Mouse (Mus musculus) gastrocnemius, postnatal 14 days (tissue): Measurements from ENCODE around the gene Rhoc. TPM values are rescaled to one million over a fixed set of nuclear protein-coding genes. Genes with fewer than 3 reads are reported as not detected.
"Not testable (repeated sequence)": the region's sequence is repeated elsewhere in the genome, so short reads cannot be mapped to it uniquely, and the experiment has no call there.

Source experiments
- DNase-seq: peaks from one replicate; pipeline ENCODE4 v3.0.0; 2021; ENCODE audit warnings: mixed read lengths
- intact Hi-C: fragments of 180-260 bp; cut with DNase I; formaldehyde crosslinking; loops from one replicate; pipeline ENCODE4 v1.15.1; 2025; ENCODE audit warnings: low total_unique reads
- total RNA-seq, 2 experiments: library from RNA; stranded (reverse); gene quantifications; 2 replicates each; pipeline ENCODE4 v1.2.3; 2021

Rhoc gene
- total RNA-seq, 2 experiments from 2014 or later = 59.8 to 78.3 TPM

DNA sequence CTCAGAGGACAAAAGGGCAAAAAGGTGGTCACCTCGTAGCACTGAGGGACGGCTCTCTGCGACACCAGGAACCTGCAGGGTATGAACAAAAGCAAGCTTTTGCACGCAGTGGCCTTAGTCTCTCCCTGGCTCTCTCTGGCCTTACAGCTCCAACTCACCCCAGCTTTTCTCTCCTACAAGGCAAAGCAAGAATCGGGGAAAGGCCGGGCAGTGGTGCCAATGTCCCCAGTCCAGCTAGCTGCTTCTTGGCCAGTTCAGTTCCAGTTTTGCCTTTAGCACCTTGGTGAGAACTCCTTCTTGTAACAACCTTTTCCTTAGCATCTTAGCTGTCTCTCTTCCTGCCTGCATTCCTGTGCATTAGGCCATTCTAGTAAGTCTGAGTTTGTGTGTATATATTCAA lies 13.3 kb downstream of the Rhoc start:
- intact Hi-C loops = no loop called here
- DNase-seq = no peak

DNA sequence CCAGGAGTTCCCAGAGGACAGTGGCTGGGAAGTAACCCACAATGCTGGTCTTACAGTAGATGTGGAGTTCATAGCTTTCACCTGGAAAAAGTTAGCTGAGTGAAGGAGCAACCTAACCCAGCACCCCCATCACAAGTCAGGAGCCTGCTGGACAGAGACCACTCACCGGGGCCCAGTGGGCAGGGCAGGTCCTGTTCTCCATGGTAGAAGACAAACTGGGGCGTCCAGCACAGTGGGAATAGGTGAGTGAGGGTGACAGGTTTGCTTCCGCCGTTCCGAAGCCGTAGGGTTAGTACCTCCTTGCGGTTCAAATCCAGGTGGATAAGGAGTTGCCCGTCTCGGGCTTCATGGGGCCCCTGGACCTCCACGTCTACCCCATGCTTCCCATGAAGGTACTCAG lies 16.1 kb downstream of the Rhoc start:
- intact Hi-C loops = no loop called here
- no peak for DNase-seq

DNA sequence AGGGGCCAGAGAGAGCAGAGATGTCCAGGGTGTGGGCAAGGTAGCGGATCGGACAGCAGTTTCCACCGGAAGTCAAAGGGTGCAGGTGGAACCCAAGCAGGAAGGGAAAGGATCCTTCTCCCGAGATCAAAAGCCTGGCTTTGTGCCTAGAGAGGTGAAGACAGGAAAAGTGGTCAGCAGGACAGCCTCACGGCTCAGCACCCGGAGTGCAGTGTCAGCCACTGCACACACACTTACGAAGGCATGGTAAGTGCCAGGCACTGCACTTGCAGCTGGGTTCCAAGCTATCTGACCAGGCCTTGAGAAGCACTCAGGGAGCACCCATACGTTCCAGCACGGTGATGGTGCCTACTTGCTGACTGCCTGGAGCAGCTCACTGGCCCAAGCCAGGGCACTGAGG lies 17.4 kb downstream of the Rhoc start:
- intact Hi-C loops = no loop called here
- DNase-seq = no peak

DNA sequence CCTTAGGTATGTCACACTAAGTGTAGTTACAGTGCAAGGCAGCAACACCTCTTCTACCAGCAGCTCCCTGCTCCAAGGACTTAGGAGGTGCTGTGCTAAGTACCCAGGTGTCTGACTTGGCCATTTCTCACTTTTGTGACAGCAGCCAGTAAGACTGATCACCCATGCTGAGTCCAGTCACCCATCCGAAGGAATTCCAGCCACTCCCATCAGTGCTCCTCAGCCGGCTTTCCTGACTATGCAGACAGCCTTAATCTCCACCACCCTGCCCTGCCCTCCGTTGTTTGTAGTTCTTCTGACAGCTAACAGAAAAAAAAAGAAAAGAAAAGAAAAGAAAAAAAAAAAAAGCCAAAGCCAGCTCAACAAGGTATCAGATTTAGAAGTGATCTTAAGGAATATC lies 23.6 kb downstream of the Rhoc start:
- intact Hi-C loops = no loop called here
- DNase-seq = no peak

DNA sequence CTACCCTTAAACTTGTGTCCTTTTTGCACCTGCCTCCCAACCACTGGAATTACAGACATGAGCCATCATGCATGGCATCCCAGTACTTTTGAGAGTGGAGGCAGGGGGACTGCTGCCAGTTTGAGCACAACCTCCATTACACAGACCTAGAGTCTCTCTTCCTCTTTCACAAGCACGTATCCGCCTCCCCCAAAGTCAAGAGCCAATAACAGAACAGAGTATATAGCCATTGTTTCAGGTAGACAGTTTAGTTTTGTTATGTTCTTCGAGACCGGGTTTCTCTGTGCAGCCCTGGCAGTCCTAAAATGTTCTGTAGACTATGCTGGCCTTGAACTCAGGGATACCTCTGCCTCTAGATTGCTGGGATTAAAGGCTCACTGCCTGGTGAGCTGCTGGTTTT lies 24.1 kb downstream of the Rhoc start:
- DNase-seq = no peak
- intact Hi-C loops = no loop called here

DNA sequence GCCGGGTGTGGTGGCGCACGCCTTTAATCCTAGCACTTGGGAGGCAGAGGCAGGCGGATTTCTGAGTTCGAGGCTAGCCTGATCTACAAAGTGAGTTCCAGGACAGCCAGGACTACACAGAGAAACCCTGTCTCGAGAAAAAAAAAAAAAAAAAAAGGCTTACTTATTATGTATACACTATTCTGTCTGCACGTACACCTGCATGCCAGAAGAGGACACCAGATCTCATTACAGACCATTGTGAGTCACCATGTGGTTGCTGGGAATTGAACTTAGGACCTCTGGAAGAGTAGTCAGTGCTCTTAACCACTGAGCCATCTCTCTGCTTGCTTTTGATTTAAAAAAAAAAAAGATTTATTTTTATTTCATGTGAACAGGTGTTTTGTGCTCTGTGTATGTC lies 25.1 kb downstream of the Rhoc start:
- DNase-seq, intact Hi-C loops: not testable (repeated sequence)

DNA sequence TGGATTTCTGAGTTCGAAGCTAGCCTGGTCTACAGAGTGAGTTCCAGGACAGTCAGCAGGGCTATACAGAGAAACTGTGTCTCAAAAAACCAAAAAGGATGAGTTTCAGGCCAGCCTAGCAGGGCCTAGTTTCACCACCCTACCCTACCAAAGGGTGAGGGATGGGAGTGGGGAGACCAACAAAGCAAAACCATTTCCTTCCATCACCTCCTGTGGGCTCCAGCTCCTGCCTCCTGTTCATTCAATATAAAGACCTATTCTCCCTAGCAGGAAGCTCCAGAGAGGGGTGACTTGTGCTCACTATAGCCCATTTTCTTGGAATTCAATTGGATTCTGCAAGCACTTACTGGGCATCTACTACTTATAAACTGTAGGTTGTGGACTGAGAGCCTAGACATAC lies 26.6 kb downstream of the Rhoc start:
- intact Hi-C loops = no loop called here
- DNase-seq = no peak

DNA sequence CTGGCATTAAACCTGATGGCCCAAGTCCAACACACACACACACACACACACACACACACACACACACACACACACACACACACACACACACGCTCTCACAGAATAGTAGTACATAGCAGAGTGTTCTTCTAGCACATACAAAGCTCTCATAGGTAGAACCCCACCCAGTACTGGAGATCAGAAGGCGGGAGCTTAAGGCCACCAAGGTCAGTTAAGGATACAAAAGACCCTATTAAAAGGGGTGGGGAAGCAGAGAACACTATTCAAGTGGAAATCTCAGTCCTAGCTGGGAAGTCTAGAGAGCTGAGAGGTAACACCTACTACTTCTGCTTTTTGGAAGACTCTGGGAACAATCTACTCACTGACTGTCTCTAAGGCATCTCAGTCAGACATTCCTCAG lies 27.2 kb downstream of the Rhoc start:
- intact Hi-C loops = no loop called here
- DNase-seq = no peak

DNA sequence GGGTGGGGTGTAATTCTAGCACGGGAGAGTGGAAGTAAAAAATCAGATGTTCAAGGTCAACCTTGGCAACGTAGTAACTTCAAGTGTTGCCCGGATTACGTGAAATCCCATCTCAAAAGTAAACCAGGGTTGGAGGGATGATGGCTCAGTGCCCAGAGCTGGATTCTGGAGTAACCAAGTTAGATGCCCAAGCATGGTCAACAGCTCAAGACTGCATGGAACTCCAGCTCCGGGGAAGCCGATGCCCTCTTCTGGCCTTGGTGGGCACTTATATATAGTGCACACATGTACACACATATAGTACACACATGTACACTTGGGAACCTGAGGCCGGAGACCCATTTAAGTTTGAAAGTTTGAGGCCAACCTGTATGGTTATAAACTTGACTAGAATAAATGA lies 28.0 kb downstream of the Rhoc start:
- intact Hi-C loops = no loop called here
- no peak for DNase-seq

DNA sequence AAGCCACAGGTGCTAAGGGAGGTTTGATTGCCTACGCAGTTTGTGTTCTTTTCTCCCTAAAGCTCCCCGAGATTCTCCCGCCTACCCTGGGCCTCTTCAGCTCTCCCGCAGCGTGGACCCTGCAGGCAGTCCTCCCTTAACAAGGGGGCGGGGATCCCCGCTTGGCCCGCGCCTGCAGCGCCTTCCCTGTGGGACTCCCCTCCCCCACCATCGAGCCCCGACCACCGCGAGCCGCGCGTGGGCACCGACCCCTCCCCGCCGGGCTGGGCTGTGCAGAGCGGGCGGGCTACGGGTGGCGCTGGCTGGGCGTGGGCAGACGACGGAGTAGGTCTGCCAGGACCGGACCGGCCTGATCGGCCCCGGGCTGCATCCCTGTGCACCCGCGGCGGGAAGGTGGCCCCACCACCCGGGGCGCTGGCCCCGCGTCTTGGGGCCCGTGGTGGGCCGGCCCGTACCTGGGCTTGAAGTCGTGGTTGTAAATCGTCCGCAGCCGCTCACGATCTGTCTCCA lies 29.4 kb downstream of the Rhoc start:
- peak; percentile 60 for DNase-seq
- intact Hi-C loops = no loop called here

DNA sequence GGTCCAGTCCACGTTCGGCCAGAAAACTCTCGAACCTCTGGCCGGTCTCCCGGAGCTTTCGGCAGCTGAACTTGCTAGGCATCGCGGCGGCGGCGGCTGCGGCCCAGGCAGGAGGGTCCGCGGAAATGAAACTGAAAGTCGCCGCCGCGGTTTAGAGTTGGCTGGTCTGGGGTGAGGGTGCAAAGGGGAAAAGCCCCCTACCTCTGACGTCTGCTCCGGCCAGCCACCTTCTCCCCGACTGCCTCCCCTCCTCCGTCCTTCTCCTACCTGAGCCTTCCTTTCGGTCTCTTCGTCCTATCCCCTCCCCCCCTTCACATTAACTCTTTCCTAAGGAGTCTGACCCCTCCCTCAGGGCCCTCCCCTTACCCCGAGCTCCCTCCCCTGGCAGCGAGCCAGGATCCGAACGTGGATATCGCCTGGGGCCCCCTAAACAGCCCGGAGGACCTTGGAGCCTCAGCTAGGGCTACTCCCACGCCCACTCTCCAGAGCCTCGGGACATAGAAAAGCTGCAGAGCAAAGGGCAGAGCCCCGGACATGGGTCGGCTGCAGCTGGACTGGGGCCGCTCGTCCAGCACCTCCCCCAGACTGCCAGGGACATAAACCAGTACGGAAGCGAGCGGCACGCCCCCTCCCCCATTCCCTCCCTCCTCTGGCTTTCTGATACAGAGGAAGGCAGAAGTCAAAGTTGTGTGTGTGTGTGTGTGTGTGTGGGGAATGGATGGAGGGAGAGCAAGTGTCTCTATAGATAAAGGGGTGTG lies 30.0 kb downstream of the Rhoc start, which contains the start of gene Mov10:
TSS of gene Mov10 (minus strand) at position 573 of the 758 bp plus-strand sequence.
- DNase-seq = peak; percentile 71
- intact Hi-C loops = no loop called here

DNA sequence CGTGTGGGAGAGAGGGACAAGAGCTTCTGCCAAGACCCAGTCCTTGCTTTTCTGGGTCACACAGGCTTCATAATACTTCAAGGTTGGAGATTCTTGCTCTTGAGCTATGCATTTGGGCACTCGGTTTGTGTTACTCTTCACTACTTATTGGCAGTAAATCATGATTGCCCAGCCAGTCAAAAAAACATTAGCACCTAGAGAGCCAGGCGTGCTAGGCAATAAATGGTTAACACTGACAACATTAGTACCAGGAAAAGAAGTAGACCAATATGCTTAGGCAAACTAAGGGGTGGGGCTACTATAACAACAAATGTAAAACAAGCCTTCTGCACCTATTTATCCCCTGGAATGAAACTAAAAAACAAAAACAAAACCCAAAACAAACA lies 30.6 kb downstream of the Rhoc start:
- intact Hi-C loops = no loop called here
- no peak for DNase-seq

DNA sequence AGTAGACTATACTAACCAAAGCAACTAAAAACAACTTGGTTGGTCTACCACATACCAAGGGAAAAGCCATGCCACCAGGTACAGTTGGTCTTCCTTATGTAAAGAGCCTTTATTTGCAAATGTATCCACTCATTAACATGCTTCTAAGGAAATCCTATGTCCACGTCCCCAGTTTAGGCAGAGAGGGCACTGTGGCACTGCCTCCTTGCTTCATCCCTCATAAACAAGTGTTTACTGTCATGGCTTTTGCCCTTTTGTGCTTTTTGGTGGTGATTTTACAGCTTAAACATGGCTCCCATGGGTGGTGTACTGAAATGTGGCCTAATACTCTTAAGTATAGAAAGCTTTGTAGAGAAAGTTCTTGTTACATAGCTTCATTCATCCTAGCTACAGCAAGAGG lies 32.3 kb downstream of the Rhoc start:
- intact Hi-C loops = no loop called here
- DNase-seq = no peak

DNA sequence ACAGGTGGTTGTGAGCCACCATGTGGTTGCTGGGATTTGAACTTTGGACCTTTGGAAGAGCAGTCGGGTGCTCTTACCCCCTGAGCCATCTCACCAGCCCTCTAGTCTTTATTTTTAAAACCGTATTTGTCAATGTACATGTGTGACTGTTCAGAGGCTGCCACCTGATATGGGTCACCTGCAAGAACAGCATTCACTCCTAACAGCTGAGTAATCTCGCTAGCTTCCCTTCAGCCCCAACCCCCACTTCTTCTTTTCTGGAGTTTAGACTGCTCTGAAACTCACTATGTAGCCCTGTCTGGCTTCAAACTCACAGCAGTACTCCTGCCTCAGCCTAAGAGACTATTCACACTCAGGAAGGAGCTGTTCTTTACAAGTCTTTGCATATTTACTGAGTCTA lies 34.2 kb downstream of the Rhoc start:
- no peak for DNase-seq
- intact Hi-C loops = no loop called here

DNA sequence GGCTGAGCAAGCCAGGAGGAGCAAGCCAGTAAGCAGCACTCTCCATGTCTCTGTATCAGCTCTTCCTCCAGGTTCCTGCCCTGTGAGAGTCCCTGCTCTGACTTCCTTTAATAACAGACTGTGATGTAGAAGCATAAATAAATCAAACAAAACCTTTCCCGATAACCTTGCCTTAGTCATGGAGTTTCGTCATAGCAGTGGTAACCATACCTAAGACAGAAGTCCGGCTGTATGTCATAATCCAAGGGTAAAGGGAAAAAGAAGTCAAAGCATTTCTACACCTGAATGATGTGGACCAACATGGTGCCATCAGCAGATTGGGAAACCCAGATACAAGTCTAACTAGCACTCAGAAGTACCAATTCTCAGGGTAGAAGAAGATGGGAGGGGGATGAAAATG lies 47.6 kb downstream of the Rhoc start:
- intact Hi-C loops = no loop called here
- no peak for DNase-seq

DNA sequence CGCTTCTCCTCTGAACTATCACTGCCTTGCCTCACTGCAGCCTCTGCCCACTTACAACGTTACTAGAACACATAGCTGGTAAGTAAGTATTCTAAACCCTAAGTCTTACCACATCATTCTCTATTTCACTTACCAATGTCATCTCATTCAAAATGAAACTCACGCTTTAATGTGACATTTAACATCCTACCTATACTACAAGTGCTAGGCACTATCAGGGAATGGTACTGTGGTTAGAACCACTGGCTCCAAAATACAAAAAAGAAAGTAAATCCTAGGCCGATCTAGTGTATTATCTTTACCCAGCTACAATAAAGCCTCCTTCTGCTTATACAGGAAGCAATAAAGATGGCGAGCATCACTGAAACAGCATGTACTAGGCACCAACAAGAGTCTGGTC lies 52.9 kb downstream of the Rhoc start:
- no peak for DNase-seq
- intact Hi-C loops = no loop called here

Other genes starting within 250 kb of the Rhoc start
- gene Slc16a1, start 149.7 kb upstream of the Rhoc start, total RNA-seq = 10 to 100 TPM; 20.4 to 26.4 TPM
- gene Ppm1j, start 7.3 kb upstream of the Rhoc start, total RNA-seq = 10 to 100 TPM; 34.7 to 37.9 TPM
- gene Fam19a3, start 6.5 kb upstream of the Rhoc start, total RNA-seq = 1 to 10 TPM; 3.2 to 4.0 TPM
- 1 to 10 TPM; 3.0 to 4.8 TPM for gene Mov10, start 30.2 kb downstream of the Rhoc start, total RNA-seq
- 10 to 100 TPM; 14.0 to 17.3 TPM for gene St7l, start 75.6 kb downstream of the Rhoc start, total RNA-seq
- 10 to 100 TPM; 30.8 to 33.5 TPM for gene Capza1, start 76.1 kb downstream of the Rhoc start, total RNA-seq
- under 1 TPM; 0.78 to 0.86 TPM for gene Wnt2b, start 173.5 kb downstream of the Rhoc start, total RNA-seq